Mouse (Mus musculus) bone marrow macrophage, adult 2 months (primary cell): ENCODE measurements at regions not wholly inside any gene's neighbourhood (a gene's known extent, or its start where the extent isn't known, plus 50 kb on each side); places are given as distances from the start of the nearest gene placed in this dataset.

Experiments
- CTCF ChIP-seq: IDR thresholded peaks from 2 replicates; pipeline ENCODE4 v1.5.1; 2012; ENCODE audit warnings: low read depth, mild to moderate bottlenecking, low read length, moderate library complexity
- POLR2A ChIP-seq: IDR thresholded peaks from 2 replicates; pipeline ENCODE4 v1.6.1; 2012; ENCODE audit warnings: mild to moderate bottlenecking, low read depth, low read length, borderline replicate concordance

GRCm38 (mm10) chr14:46606037-46606436 lies 154.3 kb upstream of the Cdkn3 start:
- no peak for TF ChIP-seq CTCF
- no peak for TF ChIP-seq POLR2A
